Mouse (Mus musculus) ES-E14 (cell line): ENCODE measurements around the gene Faim.

Source experiments
- CHD2 ChIP-seq: IDR thresholded peaks from 2 replicates; pipeline ENCODE4 v1.6.1; 2014; ENCODE audit warnings: mild to moderate bottlenecking, low read depth, low read length, inconsistent platforms
- HCFC1 ChIP-seq: IDR thresholded peaks from 2 replicates; pipeline ENCODE4 v1.6.1; 2012; ENCODE audit warnings: low read length, inconsistent platforms, borderline replicate concordance; ENCODE audit not compliant: insufficient read depth
- MAFK ChIP-seq: IDR thresholded peaks from 2 replicates; pipeline ENCODE4 v1.6.1; 2014; ENCODE audit warnings: mild to moderate bottlenecking, low read depth, low read length, inconsistent platforms; ENCODE audit not compliant: insufficient read depth
- ZC3H11A ChIP-seq: IDR thresholded peaks from 2 replicates; pipeline ENCODE4 v1.6.1; 2012; ENCODE audit warnings: low read depth, mild to moderate bottlenecking, inconsistent platforms, low read length, borderline replicate concordance
- ZNF384 ChIP-seq: IDR thresholded peaks from 2 replicates; pipeline ENCODE4 v1.6.1; 2012; ENCODE audit warnings: low read depth, low read length, inconsistent platforms

DNA sequence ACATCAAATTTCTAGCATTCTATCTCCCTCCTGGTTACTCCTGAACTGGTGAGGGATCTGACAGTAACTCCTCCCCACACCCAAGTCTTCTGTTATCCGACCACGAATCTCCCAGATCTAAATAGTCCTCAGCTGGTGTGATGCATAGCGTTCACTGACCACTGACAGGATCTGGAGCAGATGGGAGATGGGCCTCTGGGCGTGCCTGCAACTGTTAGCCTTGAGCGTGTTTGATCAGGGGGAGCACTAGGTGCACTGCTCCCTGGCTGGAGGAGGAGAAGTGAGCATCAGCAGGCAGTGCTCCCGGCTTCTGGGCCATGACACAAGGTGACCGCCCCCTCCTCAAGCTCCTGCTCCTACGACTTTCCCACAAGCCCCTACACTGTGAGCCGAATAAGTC lies 55.8 kb downstream of the Faim start:
- TF ChIP-seq CHD2 (no peak), ZNF384 (no peak), HCFC1 (no peak), MAFK (no peak), ZC3H11A (no peak)
